In the genomic region with DNA sequence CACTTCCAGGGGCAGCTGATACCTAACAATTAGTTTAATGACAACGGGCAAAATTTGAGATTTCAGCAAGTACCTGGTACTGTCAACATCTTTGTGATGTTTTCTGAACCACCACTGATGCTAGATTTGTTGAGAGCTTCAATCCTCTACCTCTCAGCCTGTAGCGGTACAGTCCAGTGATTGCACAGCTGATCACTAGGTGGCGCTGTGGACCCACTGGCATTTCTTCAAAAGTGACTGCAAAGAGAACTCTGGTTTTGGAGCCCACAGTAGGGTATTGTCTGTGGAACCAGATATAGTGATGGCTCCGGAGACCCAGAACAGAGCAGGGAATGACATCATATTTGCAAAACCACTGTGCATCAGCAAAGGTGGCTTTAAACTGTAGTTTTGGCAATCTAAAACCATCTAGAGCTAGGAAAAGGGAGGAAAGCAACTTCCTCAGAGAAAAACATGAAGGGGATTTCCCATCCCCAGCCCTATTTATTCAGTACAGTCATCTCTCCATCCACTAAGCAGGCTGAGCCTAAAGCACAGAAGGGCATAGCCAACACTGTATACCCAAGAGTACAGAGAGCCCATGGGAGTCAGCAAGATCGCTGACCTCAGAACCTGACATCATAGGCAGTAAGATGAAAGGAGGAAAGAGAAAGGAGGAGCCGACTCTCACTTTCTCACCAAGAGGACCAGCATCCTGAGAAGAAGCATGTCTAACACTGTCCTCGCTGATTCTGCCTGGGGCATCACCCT, we compare ENCODE assay signal across 9 mouse cellular contexts.
DNase-seq lines count a peak whose midpoint lies in the region; ATAC-seq lines count a peak whose summit lies in the region.
"Had no signal": no experiment of that assay in that cellular context is flagged by ENCODE, and none has a peak within 500 bp of the region (broad histone marks: within the 10 kb centered on the region; RNA-seq: fewer than 3 reads in every experiment).

No protein-coding gene starts in this region.

- no peaks in the 10 kb centered on the region for H3K4me1 ChIP-seq in midbrain, embryonic 10.5 days
- no peaks in the 10 kb centered on the region for H3K4me1 ChIP-seq in midbrain, embryonic 15.5 days
- no peaks in the 10 kb centered on the region for H3K4me1 ChIP-seq in kidney, embryonic 15.5 days
- 0 out of 2 replicates have a peak, but pooled peaks cover 4% of the 10 kb centered on the region for H3K4me1 ChIP-seq in liver, embryonic 11.5 days (replicated peaks; ENCODE audit: control insufficient read depth, insufficient read depth, low read length)
- H3K4me1 ChIP-seq: neural tube, embryonic 13.5 days had no signal

- H3K4me3 ChIP-seq in midbrain, embryonic 10.5 days, result no peak overlapping the region
- H3K4me3 ChIP-seq in midbrain, embryonic 15.5 days, result no peak overlapping the region
- H3K4me3 ChIP-seq in kidney, embryonic 15.5 days (replicated peaks), result no peak overlapping the region
- no peak overlapping the region for H3K4me3 ChIP-seq in liver, embryonic 11.5 days (ENCODE audit: low read depth, low read length)
- H3K4me3 ChIP-seq: neural tube, embryonic 13.5 days had no signal

- H3K27me3 ChIP-seq in midbrain, embryonic 10.5 days (ENCODE audit: low read depth, poor library complexity, severe bottlenecking), result no peaks in the 10 kb centered on the region
- H3K27me3 ChIP-seq in midbrain, embryonic 15.5 days (replicated peaks), result no peaks in the 10 kb centered on the region
- H3K27me3 ChIP-seq in kidney, embryonic 15.5 days, result no peaks in the 10 kb centered on the region
- H3K27me3 ChIP-seq in liver, embryonic 11.5 days (replicated peaks; ENCODE audit: control insufficient read depth, insufficient read depth, low read length), result no peaks in the 10 kb centered on the region
- H3K27me3 ChIP-seq: neural tube, embryonic 13.5 days had no signal

- 46% methylated on average over 7 of the region's 7 CpGs for WGBS in midbrain, embryonic 10.5 days
- WGBS in midbrain, embryonic 15.5 days, result 50% methylated on average over 7 of the region's 7 CpGs
- 46% methylated on average over 7 of the region's 7 CpGs for WGBS in kidney, embryonic 15.5 days
- 35% methylated on average over 7 of the region's 7 CpGs for WGBS in liver, embryonic 11.5 days

- H3K27ac ChIP-seq in midbrain, embryonic 10.5 days (replicated peaks), result no peak overlapping the region
- no peak overlapping the region for H3K27ac ChIP-seq in midbrain, embryonic 15.5 days
- H3K27ac ChIP-seq in kidney, embryonic 15.5 days, result no peak overlapping the region
- H3K27ac ChIP-seq in liver, embryonic 11.5 days (ENCODE audit: low read depth, low read length), result no peak overlapping the region
- H3K27ac ChIP-seq: neural tube, embryonic 13.5 days had no signal

- peak; percentile 35 for DNase-seq in midbrain, embryonic 10.5 days (ENCODE audit: low spot score)
- DNase-seq in adrenal gland, postnatal 36 days, result peak; percentile 57 to 59
- DNase-seq in liver, embryonic 11.5 days (ENCODE audit: low spot score), result peak; percentile 47
- DNase-seq in retina, embryonic 14.5 days (ENCODE audit: low spot score), result peak; percentile 62
- DNase-seq in thymus, postnatal 36 days, result peak; percentile 86 to 87

- ATAC-seq in midbrain, embryonic 15.5 days (replicated peaks), result no peak
- ATAC-seq in erythroid progenitor cell, adult 5-6 weeks (replicated peaks; ENCODE audit: low FRiP score, poor library complexity, severe bottlenecking), result 0 out of 2 replicates have a peak, but pooled peaks have one; percentile 58
- ATAC-seq in kidney, embryonic 15.5 days (replicated peaks; ENCODE audit: low FRiP score), result peak; percentile 54; the same call in 1 of the 2 replicates
- ATAC-seq in liver, embryonic 11.5 days (replicated peaks; ENCODE audit: low FRiP score), result peak; percentile 74

- H3K9ac ChIP-seq in midbrain, embryonic 15.5 days, result no peak overlapping the region
- H3K9ac ChIP-seq in kidney, embryonic 15.5 days, result no peak overlapping the region
- no peak overlapping the region for H3K9ac ChIP-seq in liver, embryonic 11.5 days (ENCODE audit: low read depth, low read length)
- H3K9ac ChIP-seq: neural tube, embryonic 13.5 days had no signal

- H3K4me2 ChIP-seq in midbrain, embryonic 15.5 days, result no peak overlapping the region
- no peak overlapping the region for H3K4me2 ChIP-seq in kidney, embryonic 15.5 days
- H3K4me2 ChIP-seq in liver, embryonic 11.5 days, result no peak overlapping the region
- H3K4me2 ChIP-seq: neural tube, embryonic 13.5 days had no signal

- no peaks in the 10 kb centered on the region for H3K9me3 ChIP-seq in midbrain, embryonic 10.5 days (replicated peaks)
- no peaks in the 10 kb centered on the region for H3K9me3 ChIP-seq in midbrain, embryonic 15.5 days
- no peaks in the 10 kb centered on the region for H3K9me3 ChIP-seq in kidney, embryonic 15.5 days (replicated peaks)
- no peaks in the 10 kb centered on the region for H3K9me3 ChIP-seq in liver, embryonic 11.5 days (ENCODE audit: control insufficient read depth, low read length)
- H3K9me3 ChIP-seq: neural tube, embryonic 13.5 days had no signal

- no peaks in the 10 kb centered on the region for H3K36me3 ChIP-seq in midbrain, embryonic 10.5 days
- H3K36me3 ChIP-seq in midbrain, embryonic 15.5 days (replicated peaks), result no peaks in the 10 kb centered on the region
- no peaks in the 10 kb centered on the region for H3K36me3 ChIP-seq in kidney, embryonic 15.5 days
- H3K36me3 ChIP-seq in liver, embryonic 11.5 days (ENCODE audit: control insufficient read depth, insufficient read depth, low read length), result no peaks in the 10 kb centered on the region
- H3K36me3 ChIP-seq: neural tube, embryonic 13.5 days had no signal

Comparison
In these comparisons a context has a peak if more than half of its experiments do, and no peak if none do; other contexts are left out.
1. DNase-seq: peak in every context shown above with its lines; median percentile 86 in thymus, postnatal 36 days; 62 in retina, embryonic 14.5 days; 58 in adrenal gland, postnatal 36 days; 47 in liver, embryonic 11.5 days; 35 in midbrain, embryonic 10.5 days.